Mouse (Mus musculus) MEL (cell line): ENCODE results near the gene Cfap54. TPM values are rescaled to one million over a fixed set of nuclear protein-coding genes. Genes with fewer than 3 reads are reported as not detected.

Experiments
- DNase-seq: peaks from one replicate; pipeline ENCODE4 v3.0.0; 2011; ENCODE audit warnings: low read depth, low spot score
- H3K27ac ChIP-seq: 2 replicates; pipeline ENCODE4 v1.5.1; 2012; ENCODE audit warnings: low read depth, mild to moderate bottlenecking, control low read depth, low read length, moderate library complexity; ENCODE audit not compliant: control insufficient read depth
- H3K27me3 ChIP-seq, 2 experiments: fragments of 150-350 bp in 1 of 2; sonication (generic) in 1 of 2; 2 replicates each; pipeline ENCODE4 v1.6.1; 2012; ENCODE audit warnings: low read length in 2 of 2, mild to moderate bottlenecking in 2 of 2, improper control_type of control experiment in 1 of 2, moderate library complexity in 1 of 2; ENCODE audit not compliant: insufficient read depth in 2 of 2, control insufficient read depth in 1 of 2
- H3K36me3 ChIP-seq, 2 experiments: 2 replicates each; pipeline ENCODE4 v1.6.1; 2012 to 2014; ENCODE audit warnings: low read length in 2 of 2, improper control_type of control experiment in 1 of 2, inconsistent platforms in 1 of 2, mild to moderate bottlenecking in 1 of 2; ENCODE audit not compliant: insufficient read depth in 2 of 2, control insufficient read depth in 1 of 2
- H3K4me1 ChIP-seq, 2 experiments: fragments of 150-350 bp in 1 of 2; sonication (generic) in 1 of 2; 2 replicates each; pipeline ENCODE4 v1.6.1; 2012; ENCODE audit warnings: low read length in 2 of 2, improper control_type of control experiment in 1 of 2, mild to moderate bottlenecking in 1 of 2; ENCODE audit not compliant: insufficient read depth in 2 of 2, control insufficient read depth in 1 of 2
- H3K4me3 ChIP-seq, 2 experiments: fragments of 150-350 bp in 1 of 2; sonication (generic) in 1 of 2; 2 replicates each; pipeline ENCODE4 v1.5.1; 2012; ENCODE audit warnings: low read depth in 2 of 2, low read length in 2 of 2, mild to moderate bottlenecking in 2 of 2, moderate library complexity in 2 of 2, control low read depth in 1 of 2, improper control_type of control experiment in 1 of 2; ENCODE audit not compliant: control insufficient read depth in 1 of 2, insufficient read depth in 1 of 2
- H3K79me2 ChIP-seq: 2 replicates; pipeline ENCODE4 v1.6.1; 2012; ENCODE audit warnings: mild to moderate bottlenecking, low read length, moderate library complexity; ENCODE audit not compliant: control insufficient read depth, poor library complexity, insufficient read depth
- H3K9ac ChIP-seq: 2 replicates; pipeline ENCODE4 v1.6.1; 2012; ENCODE audit warnings: low read depth, mild to moderate bottlenecking, control low read depth, low read length, moderate library complexity; ENCODE audit not compliant: control insufficient read depth, poor library complexity, severe bottlenecking
- H3K9me3 ChIP-seq: fragments of 150-350 bp; sonication (generic); replicated peaks from 2 replicates; pipeline ENCODE4 v1.6.1; 2012; ENCODE audit warnings: mild to moderate bottlenecking, low read length, improper control_type of control experiment, moderate library complexity; ENCODE audit not compliant: insufficient read depth
- BHLHE40 ChIP-seq: IDR thresholded peaks from 2 replicates; pipeline ENCODE4 v1.6.1; 2012; ENCODE audit warnings: low read depth, mild to moderate bottlenecking, inconsistent platforms, low read length, improper control_type of control experiment, borderline replicate concordance
- CHD1 ChIP-seq: IDR thresholded peaks from 2 replicates; pipeline ENCODE4 v1.6.1; 2012; ENCODE audit warnings: low read depth, mild to moderate bottlenecking, inconsistent platforms, low read length, improper control_type of control experiment
- CTCF ChIP-seq, 3 experiments: IDR thresholded peaks in 2 of 3; conservative IDR thresholded peaks in 1 of 3; 2 replicates each; pipeline ENCODE4 v1.5.1; 2011 to 2012; ENCODE audit warnings: low read length in 3 of 3, low read depth in 2 of 3, mild to moderate bottlenecking in 2 of 3, improper control_type of control experiment in 1 of 3, inconsistent platforms in 1 of 3, mixed read lengths in 1 of 3, moderate library complexity in 1 of 3; ENCODE audit not compliant: control insufficient read depth in 1 of 3, insufficient read depth in 1 of 3, poor library complexity in 1 of 3, severe bottlenecking in 1 of 3
- E2F4 ChIP-seq: IDR thresholded peaks from 2 replicates; pipeline ENCODE4 v1.6.1; 2011; ENCODE audit warnings: low read depth, low read length, improper control_type of control experiment, borderline replicate concordance
- ELF1 ChIP-seq: IDR thresholded peaks from 2 replicates; pipeline ENCODE4 v1.6.1; 2014; ENCODE audit warnings: low read depth, mild to moderate bottlenecking, inconsistent platforms, low read length, improper control_type of control experiment, moderate library complexity
- ETS1 ChIP-seq: IDR thresholded peaks from 2 replicates; pipeline ENCODE4 v1.6.1; 2012; ENCODE audit warnings: low read depth, mild to moderate bottlenecking, inconsistent platforms, low read length, improper control_type of control experiment, moderate library complexity
- GABPA ChIP-seq: IDR thresholded peaks from 2 replicates; pipeline ENCODE4 v1.6.1; 2012; ENCODE audit warnings: low read depth, mild to moderate bottlenecking, inconsistent platforms, low read length, improper control_type of control experiment, moderate library complexity
- GATA1 ChIP-seq: IDR thresholded peaks from 2 replicates; pipeline ENCODE4 v1.6.1; 2011; ENCODE audit warnings: low read depth, low read length, improper control_type of control experiment
- HCFC1 ChIP-seq: IDR thresholded peaks from 2 replicates; pipeline ENCODE4 v1.6.1; 2012; ENCODE audit warnings: low read depth, mild to moderate bottlenecking, inconsistent platforms, low read length, improper control_type of control experiment, moderate library complexity
- JUND ChIP-seq: IDR thresholded peaks from 2 replicates; pipeline ENCODE4 v1.6.1; 2011; ENCODE audit warnings: low read depth, mild to moderate bottlenecking, improper control_type of control experiment, low read length
- KAT2A ChIP-seq: conservative IDR thresholded peaks from 2 replicates; pipeline ENCODE4 v1.6.1; 2012; ENCODE audit warnings: low read depth, low read length, improper control_type of control experiment, inconsistent platforms
- MAFK ChIP-seq: IDR thresholded peaks from 2 replicates; pipeline ENCODE4 v1.6.1; 2011; ENCODE audit warnings: low read depth, mild to moderate bottlenecking, low read length, improper control_type of control experiment, borderline replicate concordance
- MAX ChIP-seq: IDR thresholded peaks from 2 replicates; pipeline ENCODE4 v1.6.1; 2011; ENCODE audit warnings: low read length, improper control_type of control experiment
- MAZ ChIP-seq: IDR thresholded peaks from 2 replicates; pipeline ENCODE4 v1.6.1; 2012; ENCODE audit warnings: low read depth, mild to moderate bottlenecking, inconsistent platforms, low read length, improper control_type of control experiment
- MEF2A ChIP-seq: IDR thresholded peaks from 2 replicates; pipeline ENCODE4 v1.6.1; 2014; ENCODE audit warnings: low read depth, mild to moderate bottlenecking, inconsistent platforms, low read length, improper control_type of control experiment; ENCODE audit not compliant: poor library complexity, insufficient replicate concordance, severe bottlenecking; ENCODE audit errors: extremely low read depth
- MXI1 ChIP-seq: IDR thresholded peaks from 2 replicates; pipeline ENCODE4 v1.6.1; 2011; ENCODE audit warnings: mild to moderate bottlenecking, low read depth, low read length, improper control_type of control experiment
- MYB ChIP-seq: IDR thresholded peaks from 2 replicates; pipeline ENCODE4 v1.6.1; 2011; ENCODE audit warnings: mild to moderate bottlenecking, low read depth, low read length, improper control_type of control experiment
- MYC ChIP-seq: IDR thresholded peaks from 2 replicates; pipeline ENCODE4 v1.6.1; 2011; ENCODE audit warnings: low read depth, mild to moderate bottlenecking, low read length, improper control_type of control experiment, moderate library complexity
- NELFE ChIP-seq: IDR thresholded peaks from 2 replicates; pipeline ENCODE4 v1.6.1; 2011; ENCODE audit warnings: low read depth, low read length, improper control_type of control experiment
- NRF1 ChIP-seq: IDR thresholded peaks from 2 replicates; pipeline ENCODE4 v1.6.1; 2014; ENCODE audit warnings: low read depth, mild to moderate bottlenecking, inconsistent platforms, low read length, improper control_type of control experiment, moderate library complexity; ENCODE audit not compliant: poor library complexity, insufficient read depth, severe bottlenecking
- POLR2AphosphoS2 ChIP-seq: IDR thresholded peaks from 2 replicates; pipeline ENCODE4 v1.6.1; 2011; ENCODE audit warnings: low read length, improper control_type of control experiment
- POLR2AphosphoS5 ChIP-seq: IDR thresholded peaks from 2 replicates; pipeline ENCODE4 v1.6.1; 2012; ENCODE audit warnings: low read depth, borderline replicate concordance, mild to moderate bottlenecking, inconsistent platforms, low read length, moderate library complexity, mixed read lengths
- RCOR1 ChIP-seq: IDR thresholded peaks from 2 replicates; pipeline ENCODE4 v1.6.1; 2012; ENCODE audit warnings: low read depth, mild to moderate bottlenecking, inconsistent platforms, low read length, improper control_type of control experiment
- SIN3A ChIP-seq: IDR thresholded peaks from 2 replicates; pipeline ENCODE4 v1.6.1; 2012; ENCODE audit warnings: low read length, improper control_type of control experiment, inconsistent platforms
- SMC3 ChIP-seq: IDR thresholded peaks from 2 replicates; pipeline ENCODE4 v1.6.1; 2011; ENCODE audit warnings: low read depth, low read length, improper control_type of control experiment
- TAL1 ChIP-seq: IDR thresholded peaks from 2 replicates; pipeline ENCODE4 v1.6.1; 2012; ENCODE audit warnings: mild to moderate bottlenecking, inconsistent platforms, low read length, moderate library complexity, mixed read lengths
- TBP ChIP-seq: IDR thresholded peaks from 2 replicates; pipeline ENCODE4 v1.8.0; 2011; ENCODE audit warnings: low read depth, low read length, improper control_type of control experiment
- TCF12 ChIP-seq: IDR thresholded peaks from 2 replicates; pipeline ENCODE4 v1.6.1; 2014; ENCODE audit warnings: low read depth, mild to moderate bottlenecking, inconsistent platforms, low read length, improper control_type of control experiment, moderate library complexity
- USF1 ChIP-seq: IDR thresholded peaks from 2 replicates; pipeline ENCODE4 v1.6.1; 2014; ENCODE audit warnings: low read depth, mild to moderate bottlenecking, inconsistent platforms, low read length, improper control_type of control experiment, moderate library complexity
- USF2 ChIP-seq, 2 experiments: IDR thresholded peaks; 2 replicates each; pipeline ENCODE4 v1.6.1; 2011 to 2012; ENCODE audit warnings: improper control_type of control experiment in 2 of 2, low read length in 2 of 2, borderline replicate concordance in 1 of 2, inconsistent platforms in 1 of 2, low read depth in 1 of 2, mild to moderate bottlenecking in 1 of 2; ENCODE audit not compliant: insufficient read depth in 1 of 2
- ZC3H11A ChIP-seq: IDR thresholded peaks from 2 replicates; pipeline ENCODE4 v1.6.1; 2012; ENCODE audit warnings: low read depth, mild to moderate bottlenecking, inconsistent platforms, low read length, improper control_type of control experiment
- ZKSCAN1 ChIP-seq: IDR thresholded peaks from 2 replicates; pipeline ENCODE4 v1.6.1; 2012; ENCODE audit warnings: low read depth, mild to moderate bottlenecking, inconsistent platforms, low read length, improper control_type of control experiment, moderate library complexity
- ZMIZ1 ChIP-seq: IDR thresholded peaks from 2 replicates; pipeline ENCODE4 v1.6.1; 2012; ENCODE audit warnings: low read depth, mild to moderate bottlenecking, inconsistent platforms, low read length, improper control_type of control experiment, moderate library complexity
- ZNF384 ChIP-seq: IDR thresholded peaks from 2 replicates; pipeline ENCODE4 v1.6.1; 2012; ENCODE audit warnings: low read depth, mild to moderate bottlenecking, inconsistent platforms, low read length, improper control_type of control experiment
- polyA plus RNA-seq, 2 experiments: library from polyadenylated mRNA; stranded (reverse) in 1 of 2; unstranded in 1 of 2; fragments of >175 nt in 1 of 2; fragments of >200 nt in 1 of 2; gene quantifications; 2 replicates each; pipeline versions ENCODE4 v1.2.1 to v1.2.4; 2012; ENCODE audit warnings: low replicate concordance in 2 of 2, low read depth in 1 of 2; ENCODE audit not compliant: insufficient read length in 2 of 2, insufficient read depth in 1 of 2, missing spikeins in 1 of 2
- total RNA-seq: library from RNA; depleted of rRNA; stranded (reverse); fragments of 300-350 nt; gene quantifications from 2 replicates; pipeline ENCODE4 v1.2.3, GENCODE M21; 2012

Gene Cfap54
- total and polyA plus RNA-seq, 3 experiments: 2.0 to 2.7 TPM; not detected in 1

GRCm38 (mm10) chr10:93070121-93070898 is 11.1 kb downstream of the Cfap54 start:
- no peaks in the 10 kb centered on the region for H3K79me2 ChIP-seq
- H3K4me3 ChIP-seq: peak overlapping the region; percentile 45
- H3K9ac ChIP-seq: peak overlapping the region; percentile 69
- no peaks in the 10 kb centered on the region for H3K27me3 ChIP-seq
- H3K36me3 ChIP-seq: peaks cover 0 to 25% of the 10 kb centered on the region in 2 experiments; a peak in 2 of 4 replicates
- no peaks in the 10 kb centered on the region for H3K9me3 ChIP-seq
- DNase-seq: peak; percentile 99
- H3K27ac ChIP-seq: peak overlapping the region; percentile 92
- peaks cover 21 to 28% of the 10 kb centered on the region in 2 experiments for H3K4me1 ChIP-seq
- TF ChIP-seq RCOR1 (peak; percentile 48), ZC3H11A (peak; percentile 88), BHLHE40 (peak; percentile 81), MYC (no peak; the same call in none of the 2 replicates), GABPA (no peak; the same call in 1 of the 2 replicates), USF2 (IDR thresholded peaks at IDR 0.05; ENCODE audit: borderline replicate concordance in 1 of 2, insufficient read depth in 1 of 2, low read depth in 1 of 2, low read length in 2 of 2) (no peak), MEF2A (no peak), ZNF384 (peak; percentile 99), ELF1 (peak; percentile 88), POLR2AphosphoS5 (no peak), MXI1 (peak; percentile 79), NELFE (peak; percentile 46; the same call in 1 of the 2 replicates), TAL1 (no peak), CHD1 (0 out of 2 replicates have a peak, but pooled peaks have one; percentile 12), HCFC1 (peak; percentile 73), TBP (peak; percentile 86), GATA1 (peak; percentile 91), SIN3A (peak; percentile 90), KAT2A (peak; percentile 7; the same call in 1 of the 2 replicates), USF1 (peak; percentile 53), CTCF (IDR thresholded peaks at IDR 0.05 in 2 of 3, conservative IDR thresholded peaks at IDR 0.05 in 1 of 3; ENCODE audit: control insufficient read depth in 1 of 3, insufficient read depth in 1 of 3, low read depth in 2 of 3, low read length in 3 of 3, poor library complexity in 1 of 3, severe bottlenecking in 1 of 3) (peak; percentile 60 to 79 (median 78)), SMC3 (peak; percentile 85), MYB (no peak), TCF12 (peak; percentile 74), ETS1 (peak; percentile 95), POLR2AphosphoS2 (peak; percentile 66; the same call in 1 of the 2 replicates), E2F4 (0 out of 2 replicates have a peak, but pooled peaks have one; percentile 42), MAX (peak; percentile 79), ZKSCAN1 (peak; percentile 60; the same call in 1 of the 2 replicates), MAFK (0 out of 2 replicates have a peak, but pooled peaks have one; percentile 48), JUND (peak; percentile 77; the same call in 1 of the 2 replicates), NRF1 (peak; percentile 63), MAZ (peak; percentile 97), ZMIZ1 (no peak; the same call in 1 of the 2 replicates)
